Mouse (Mus musculus) lung, postnatal 0 days (tissue): ENCODE results near the gene Cmah.

Source experiments
- CTCF ChIP-seq: IDR thresholded peaks from 2 replicates; pipeline ENCODE4 v1.5.1; 2016; ENCODE audit warnings: antibody characterized with exemption, mild to moderate bottlenecking
- EP300 ChIP-seq: IDR thresholded peaks from 2 replicates; pipeline ENCODE4 v1.6.1; 2016; ENCODE audit warnings: antibody characterized with exemption, mild to moderate bottlenecking, control low read depth

DNA sequence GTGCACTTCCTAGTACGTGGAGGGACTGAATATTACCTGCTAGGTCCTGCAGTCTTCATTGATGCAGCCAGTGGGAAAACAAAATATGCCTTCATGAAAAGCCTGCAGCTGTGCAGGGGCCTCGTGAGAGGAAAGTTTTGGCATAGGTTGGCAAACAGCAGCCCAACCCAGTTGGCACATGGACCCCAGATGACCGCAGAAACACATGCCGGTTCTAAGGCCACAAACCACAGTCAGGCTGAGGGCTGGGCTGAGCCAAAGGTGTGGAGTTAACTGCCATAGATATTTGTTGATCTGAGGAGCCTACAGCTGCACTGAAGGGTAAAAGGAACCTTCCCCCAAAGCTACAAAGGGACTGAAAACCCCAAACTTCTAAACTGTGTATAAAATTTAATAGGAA, 14.9 kb downstream of the Cmah start:
- TF ChIP-seq CTCF (no peak), EP300 (no peak)
